Mouse (Mus musculus) natural killer cell, adult 2 months (primary cell): Measurements from ENCODE around the gene Igsf9.

Source experiments
- DNase-seq, 2 experiments: peaks; one replicate each; pipeline ENCODE4 v3.0.0; 2022; ENCODE audit warnings: low spot score in 2 of 2

Gene Igsf9

DNA sequence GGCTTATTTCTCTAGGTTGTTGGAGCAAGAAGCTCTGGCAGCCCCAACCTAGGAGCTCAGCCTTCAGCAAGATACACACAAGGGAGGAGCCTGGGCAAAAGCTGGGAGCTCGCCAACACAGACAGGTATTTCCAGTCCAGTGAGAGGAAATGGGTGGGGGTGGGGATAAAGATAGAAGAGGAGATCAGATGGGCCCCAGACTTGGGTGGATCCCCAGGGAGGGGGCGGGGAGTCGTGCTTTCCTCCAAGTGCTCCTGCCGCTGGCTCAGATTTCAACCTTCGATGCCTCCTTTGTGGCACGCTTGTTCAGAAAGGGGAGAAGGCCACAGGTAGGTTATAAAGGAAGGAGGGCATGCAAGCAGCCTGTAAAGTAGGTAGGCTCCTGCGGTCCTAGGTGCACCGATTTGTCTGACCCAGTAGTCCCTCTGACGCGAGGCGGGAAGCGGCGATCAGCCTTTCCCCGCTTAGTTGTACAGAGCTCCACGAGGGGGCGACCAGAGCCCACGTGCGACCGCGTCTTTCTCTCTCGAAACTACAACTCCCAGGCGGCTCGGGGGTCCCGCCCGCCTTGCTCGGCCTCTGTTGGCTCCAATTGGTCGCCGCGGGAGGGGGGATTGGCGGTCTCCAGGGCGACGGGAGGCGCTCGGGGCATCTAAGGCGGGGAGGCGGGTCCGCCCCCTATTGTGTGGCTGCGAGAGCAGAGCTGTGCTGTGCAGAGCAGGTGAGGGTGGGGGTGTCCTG is at the start of gene Igsf9:
Gene Igsf9, plus strand, starts transcription at position 249 of the 741 bp plus-strand sequence.
- DNase-seq: peak; percentile 67 to 87

DNA sequence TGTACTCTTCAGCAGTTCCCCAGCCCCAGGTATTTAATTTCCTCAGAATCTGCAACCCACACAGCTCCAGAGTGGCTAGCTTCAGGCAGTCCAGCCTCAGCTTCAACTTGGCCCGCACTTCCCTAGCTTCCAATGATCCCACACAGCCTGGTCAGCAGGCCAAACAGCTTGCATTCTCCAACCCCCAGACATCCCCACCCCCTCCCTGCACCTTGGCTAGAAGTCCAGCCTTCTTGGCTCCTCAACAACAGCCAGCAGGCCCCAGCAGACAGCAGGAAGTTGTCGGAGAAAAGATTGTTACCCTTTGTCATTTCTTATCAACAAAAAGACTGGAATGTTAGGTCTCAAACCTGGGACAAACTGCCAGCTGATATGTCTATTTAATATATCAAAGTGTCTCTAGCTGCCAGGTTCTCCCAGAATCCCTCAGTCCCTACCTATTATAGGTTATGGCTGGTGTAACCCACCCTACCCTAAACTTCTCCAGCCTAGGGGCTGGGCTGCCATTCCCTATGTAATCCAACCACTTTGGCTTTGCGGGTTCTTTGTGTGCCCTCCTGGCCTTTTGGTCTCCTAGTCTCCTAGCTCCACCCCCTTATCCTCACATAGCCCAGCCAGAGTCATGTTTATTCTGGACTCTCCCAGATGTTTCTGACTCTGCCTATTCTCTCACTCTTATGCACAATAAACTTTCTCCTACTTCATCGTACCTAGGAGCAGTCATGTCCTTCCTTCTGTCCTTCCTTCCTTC is 49.6 kb upstream of the Igsf9 start:
- DNase-seq: no peak

DNA sequence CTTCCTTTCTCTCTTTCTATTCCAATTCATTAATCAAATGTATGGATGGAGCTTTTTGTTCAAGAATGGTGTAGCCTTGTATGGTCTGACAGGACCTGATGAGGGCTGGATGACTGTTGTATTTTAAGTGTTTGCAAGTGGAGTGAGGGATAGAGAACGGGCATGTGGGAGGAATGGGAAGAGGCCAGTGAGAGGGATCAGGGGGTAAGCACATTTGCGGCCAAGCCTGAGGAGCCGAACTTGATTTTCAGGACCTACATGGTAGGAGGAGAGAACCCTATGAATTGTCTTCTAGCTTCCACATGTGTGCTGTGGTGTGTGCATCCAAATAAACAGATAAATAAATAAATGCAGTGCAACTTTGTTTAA is 49.0 kb upstream of the Igsf9 start:
- DNase-seq: no peak

DNA sequence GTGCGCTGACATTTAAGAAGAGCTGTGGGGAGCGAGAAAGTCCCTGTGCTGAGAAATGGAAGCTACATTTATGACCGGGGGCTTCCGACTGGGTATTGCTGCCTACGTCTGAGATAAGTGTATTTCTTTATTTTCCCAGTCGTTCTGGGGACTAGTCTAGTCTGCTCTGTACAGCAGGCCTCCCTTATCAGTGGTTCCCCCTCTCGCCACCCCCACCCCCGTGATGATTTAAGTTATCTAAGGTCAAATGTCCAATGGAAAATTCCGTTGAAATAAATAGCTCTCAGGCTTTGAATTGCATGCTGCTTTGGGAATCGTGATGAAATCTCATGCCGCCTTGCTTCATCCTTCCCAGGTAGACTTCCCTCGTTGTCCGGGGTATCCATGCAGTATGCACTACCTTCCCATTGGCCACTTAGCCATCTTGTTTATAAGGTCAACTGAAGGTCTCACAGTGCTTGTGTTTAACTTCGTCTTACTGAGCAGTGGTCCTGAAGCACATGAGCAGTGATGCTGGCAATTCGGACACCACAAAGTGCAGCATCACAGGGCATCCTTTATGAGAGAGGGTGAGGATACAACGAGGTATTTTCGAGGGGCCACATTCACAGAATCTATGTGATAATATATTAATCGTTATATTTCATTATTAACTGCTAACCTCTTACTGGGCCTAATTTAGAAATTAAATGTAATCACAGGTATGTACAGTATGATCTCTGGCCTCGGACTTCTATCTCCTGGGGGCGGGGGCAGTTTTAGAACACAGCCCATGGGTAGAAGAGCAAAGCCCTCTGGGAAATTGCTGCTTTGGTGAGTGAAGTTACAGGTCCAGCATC is 48.4 kb upstream of the Igsf9 start:
- no peak for DNase-seq

DNA sequence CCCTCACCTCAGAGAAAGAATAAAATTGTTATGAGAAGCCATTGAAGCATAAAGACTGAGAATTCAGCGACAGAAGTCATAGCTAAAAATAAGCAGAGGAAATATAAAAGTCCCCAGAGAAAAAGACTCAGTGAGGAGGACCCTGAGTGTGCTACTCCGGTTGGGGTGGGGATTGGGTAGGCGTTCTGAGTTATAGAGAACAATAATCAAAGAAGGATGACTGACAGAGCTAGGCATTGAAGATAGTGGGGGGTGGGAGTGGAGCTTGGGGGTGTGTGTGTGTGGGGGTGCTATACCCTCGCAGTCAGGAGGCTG is 47.8 kb upstream of the Igsf9 start:
- no peak for DNase-seq

DNA sequence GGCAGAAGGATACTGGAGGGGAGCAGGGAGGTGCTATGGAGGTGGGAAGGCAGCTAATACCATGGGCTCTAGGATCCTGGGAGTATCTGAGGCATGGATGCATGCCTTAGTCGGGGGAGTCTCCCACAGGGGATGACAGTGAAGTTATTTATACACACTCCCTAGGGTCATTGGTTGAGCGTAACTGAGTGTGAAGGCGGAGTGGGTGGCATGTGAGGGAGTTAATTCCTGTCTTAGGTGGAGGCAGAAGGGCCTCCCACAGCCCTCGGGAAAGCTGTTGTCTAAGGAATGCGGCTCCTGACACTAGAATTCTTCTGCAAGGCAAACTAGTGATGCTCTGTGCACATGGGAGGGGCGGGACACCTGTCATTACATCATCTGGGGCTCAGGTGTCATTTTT is 44.8 kb upstream of the Igsf9 start:
- DNase-seq: no peak

DNA sequence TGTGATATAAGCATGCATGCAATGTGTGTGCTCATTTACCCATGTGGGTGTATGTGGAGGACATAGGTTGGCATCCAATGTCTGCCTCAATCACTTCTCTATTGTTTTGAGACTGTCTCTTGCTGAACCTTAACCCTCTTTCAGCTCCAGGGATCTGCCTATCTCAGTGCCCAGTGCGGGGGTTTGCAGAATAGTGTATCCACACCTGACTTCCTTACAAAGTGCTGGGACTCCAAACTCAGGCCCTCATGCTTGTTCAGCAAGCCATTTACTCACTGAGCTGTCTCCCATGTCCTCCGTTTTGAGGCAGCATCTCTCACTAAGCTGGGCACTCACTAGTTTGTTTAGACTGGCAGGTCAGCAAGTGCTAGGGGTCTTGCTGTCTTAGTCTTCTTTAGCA is 43.0 kb upstream of the Igsf9 start:
- DNase-seq: no peak

DNA sequence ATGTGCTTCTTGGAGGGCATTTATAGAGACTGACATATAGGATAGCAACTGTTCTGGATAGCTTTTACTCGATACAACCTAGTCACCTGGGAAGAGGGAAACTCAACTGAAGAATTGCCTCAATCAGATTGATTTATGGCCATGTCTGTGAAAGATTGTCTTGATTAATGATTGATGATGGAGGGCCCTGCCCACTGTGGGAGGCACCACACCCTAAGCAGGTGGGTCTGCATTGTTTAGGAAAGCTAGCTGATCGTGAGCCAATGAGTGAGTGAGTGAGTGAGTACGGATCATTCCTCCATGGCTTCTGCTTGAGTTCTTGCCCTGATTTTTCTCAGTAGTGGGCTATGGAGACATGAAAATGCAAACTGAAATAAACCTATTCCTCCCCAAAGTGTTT is 41.1 kb upstream of the Igsf9 start:
- DNase-seq: no peak

DNA sequence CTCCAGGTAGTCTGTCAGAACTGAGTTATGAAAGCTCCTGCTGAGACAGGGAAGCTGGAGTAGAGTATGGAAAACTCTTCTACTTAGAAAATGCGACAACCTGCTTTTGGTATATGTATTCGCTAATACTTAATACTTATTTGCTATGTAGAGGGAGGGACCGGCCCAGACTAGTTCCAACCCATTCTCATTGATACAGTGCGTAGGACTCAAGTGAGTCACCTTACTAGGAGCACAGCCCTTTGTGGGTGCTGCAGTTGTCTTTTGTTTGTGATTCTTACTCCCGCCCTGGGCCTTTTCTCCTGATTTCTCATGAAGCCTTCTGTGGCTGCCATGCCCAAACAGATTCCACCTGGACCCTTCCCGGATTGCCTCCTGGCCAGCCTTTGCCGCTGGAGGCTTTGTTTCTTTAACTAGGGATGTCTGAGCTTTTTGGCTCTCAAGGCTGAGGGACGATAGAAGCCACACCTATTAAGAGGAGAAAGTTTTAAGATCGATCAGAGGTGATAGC is 39.6 kb upstream of the Igsf9 start:
- DNase-seq: no peak

DNA sequence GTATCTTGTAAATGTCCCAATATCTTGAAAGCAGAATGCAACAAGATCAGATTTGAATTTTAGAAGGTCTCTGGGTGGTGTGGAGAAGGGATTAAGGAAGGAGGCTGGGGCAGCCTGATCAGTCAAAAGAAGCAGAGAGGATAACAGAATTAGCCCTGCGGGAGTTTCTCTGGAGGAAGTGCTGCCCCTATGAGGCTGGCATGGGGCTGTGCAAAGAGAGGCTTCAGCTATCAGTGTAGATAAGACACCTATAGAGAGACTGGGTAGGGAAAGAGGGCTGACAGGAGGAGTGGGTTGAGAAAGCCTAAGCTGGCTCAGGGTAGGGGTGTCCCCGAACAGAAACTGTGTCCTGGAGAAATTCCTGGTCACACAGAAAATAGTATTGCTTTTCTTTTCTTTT is 31.4 kb upstream of the Igsf9 start:
- DNase-seq: no peak

DNA sequence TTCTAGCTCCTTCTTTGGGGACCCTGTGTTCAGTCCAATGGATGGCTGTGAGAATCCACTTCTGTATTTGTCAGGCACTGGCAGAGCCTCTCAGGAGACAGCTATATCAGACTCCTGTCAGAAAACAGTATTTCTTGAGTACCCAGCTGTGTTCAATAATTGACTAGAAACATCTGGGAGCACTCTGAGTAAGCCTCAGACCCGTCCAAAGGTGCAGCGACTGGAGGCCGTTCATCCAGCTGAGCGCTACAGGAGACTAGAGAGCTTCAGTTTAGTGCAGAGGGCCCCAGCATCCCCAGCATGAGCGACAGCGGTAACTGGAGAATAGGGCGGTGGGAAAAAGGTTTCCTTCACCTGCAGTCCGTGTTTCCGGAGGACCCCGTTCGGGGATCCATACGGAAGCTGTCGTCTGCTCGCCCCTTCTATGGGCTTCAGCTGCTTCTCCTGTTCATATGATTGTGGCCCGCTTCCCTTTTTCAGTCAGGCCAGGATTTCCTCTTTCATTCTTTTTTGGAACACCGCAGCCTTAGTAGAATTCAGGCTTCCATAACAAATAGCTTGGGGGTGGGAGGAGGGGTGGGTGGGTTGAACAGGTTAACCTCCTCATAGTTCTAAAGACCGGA is 30.6 kb upstream of the Igsf9 start:
- DNase-seq: no peak

DNA sequence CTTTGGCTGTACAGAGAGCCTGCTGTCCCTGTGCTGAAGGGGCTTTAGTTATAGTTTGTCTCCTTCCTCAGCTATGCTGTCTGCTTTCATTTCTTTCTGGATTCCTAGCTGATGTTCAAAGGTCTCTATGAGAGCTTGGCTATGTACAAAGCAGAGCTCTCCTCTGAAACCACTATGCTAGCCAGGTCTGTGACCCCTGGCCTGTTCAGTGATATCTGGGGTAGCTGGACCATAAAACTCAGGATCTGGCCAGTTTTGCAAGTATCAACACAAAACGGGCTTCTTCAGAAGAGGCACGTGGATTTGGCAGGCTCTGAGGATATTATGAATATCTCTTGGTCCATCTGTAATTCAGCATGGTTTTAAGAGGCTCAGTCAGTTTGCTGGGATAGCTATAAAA is 28.7 kb upstream of the Igsf9 start:
- no peak for DNase-seq

DNA sequence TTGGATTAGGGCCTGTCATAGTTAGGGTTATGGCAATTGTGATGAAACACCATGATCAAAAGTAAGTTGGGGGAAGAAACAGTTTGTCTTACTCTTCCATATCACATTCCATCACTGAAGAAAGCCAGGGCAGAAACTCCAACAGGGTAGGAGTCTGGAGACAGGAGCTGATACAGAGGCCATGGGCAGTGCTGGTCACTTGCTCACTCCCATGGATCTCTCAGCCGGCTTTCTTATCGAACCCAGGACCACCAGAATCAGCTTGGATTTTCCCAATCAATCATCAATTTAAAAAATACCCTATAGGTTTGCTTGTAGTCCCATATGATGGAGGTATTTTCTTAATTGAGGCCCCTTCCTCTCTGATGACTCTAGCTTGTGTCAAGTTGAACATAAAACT is 27.8 kb upstream of the Igsf9 start:
- DNase-seq: no peak

DNA sequence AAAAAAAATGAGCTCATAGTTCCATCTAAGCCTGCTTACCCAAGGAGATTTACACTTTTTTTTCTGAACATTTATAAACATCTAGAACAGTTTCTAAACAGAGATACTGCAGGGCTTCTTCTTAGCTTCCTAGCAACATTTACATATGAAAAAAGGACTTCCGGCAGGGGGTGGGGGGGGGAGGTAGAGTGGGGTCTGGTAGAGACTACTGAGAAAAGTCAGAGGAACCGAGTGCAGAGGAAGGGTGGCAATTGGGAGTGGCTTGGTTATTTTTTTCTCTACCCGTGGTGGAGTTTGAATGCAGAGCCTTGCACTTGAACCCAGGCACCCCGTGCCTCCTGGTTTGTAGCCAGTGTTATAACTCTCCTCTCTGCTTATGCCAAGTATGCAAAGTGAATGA is 26.2 kb upstream of the Igsf9 start:
- DNase-seq: peak in 1 of 2 experiments; percentile 12

DNA sequence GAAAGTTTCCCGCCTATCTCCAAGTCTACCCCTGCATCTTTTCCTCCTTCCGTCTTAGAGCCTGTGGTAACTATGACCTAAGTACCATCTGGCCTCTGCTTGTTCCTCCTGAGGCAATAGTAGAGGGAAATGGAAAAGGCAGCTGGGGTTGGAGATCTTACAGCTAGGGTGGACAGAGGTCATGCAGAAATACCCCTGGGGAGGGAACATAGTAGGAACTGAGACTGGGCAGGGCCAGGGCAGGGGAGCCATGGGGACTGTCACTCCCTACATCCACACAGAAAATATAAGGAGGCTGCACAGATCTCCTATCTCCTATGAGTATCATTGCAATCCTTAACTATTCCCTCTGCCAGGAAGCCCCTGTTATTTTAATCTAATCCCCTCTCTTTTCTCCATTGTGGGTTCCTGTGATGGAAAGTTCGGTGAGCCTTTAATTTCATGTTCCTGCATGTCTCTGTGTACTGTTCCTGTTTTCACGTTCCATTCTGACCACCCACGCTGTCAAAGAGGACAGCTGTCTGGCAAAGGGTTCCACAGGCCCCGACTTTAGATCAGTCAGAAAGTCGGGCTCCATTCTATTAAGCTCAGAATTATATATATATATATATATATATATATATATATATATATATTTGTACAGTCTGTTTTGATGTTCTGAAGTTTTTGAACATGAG is 25.4 kb upstream of the Igsf9 start:
- no peak for DNase-seq

DNA sequence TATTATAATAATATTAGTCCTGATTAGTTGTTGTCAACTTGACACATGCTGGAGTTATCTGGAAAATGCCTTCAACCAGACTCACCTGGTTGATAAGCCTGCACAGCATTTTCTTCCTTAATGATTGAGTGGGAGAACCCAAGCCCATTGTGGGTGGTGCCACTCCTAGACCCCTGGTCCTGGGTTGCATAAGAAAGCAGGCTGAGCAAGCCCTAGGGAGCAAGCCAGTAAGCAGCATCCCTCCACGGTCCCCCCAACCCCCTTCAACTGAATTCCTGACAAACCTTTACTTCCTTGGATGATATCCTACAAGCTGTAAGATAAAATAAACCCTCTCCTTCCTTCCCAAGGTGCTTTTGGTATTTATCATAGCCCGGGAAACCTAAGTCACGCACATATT is 24.4 kb upstream of the Igsf9 start:
- DNase-seq: no peak

DNA sequence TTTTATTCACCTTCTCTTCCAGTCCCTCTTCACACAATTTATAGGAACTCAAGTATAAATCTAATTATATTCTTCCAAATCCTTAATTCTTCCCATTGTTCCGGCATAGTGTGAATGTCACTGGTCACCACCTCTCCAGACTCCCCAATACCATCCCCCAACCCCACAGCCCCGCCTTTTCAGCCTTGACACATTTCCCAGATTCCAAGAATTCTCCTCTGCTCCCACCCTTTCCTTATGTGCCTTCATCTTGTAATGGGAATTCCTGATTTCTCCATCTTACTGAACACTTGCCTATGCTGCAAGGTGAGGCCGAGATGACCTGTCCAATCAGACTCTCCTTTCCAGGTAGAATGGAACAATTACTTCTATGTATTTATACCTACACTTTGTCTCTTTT is 23.5 kb upstream of the Igsf9 start:
- no peak for DNase-seq

DNA sequence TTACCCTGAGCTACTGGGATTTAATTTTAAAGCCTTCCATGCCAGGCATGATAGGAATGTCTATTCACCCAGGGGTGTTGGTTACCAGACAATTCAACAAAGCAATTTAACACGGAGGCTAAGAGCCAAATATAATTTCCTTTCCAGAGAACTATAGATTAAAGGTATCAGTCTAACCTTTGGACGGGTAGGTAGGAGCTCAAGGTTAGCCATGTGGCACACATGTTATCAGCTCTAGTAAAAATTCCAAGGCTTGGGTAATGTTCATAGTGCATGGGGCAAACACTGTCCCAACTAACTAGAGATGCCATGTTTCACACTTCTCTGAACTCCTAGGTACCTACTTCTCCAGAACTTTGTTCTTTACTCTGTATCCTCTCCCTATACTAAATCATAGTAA is 20.0 kb upstream of the Igsf9 start:
- DNase-seq: no peak

DNA sequence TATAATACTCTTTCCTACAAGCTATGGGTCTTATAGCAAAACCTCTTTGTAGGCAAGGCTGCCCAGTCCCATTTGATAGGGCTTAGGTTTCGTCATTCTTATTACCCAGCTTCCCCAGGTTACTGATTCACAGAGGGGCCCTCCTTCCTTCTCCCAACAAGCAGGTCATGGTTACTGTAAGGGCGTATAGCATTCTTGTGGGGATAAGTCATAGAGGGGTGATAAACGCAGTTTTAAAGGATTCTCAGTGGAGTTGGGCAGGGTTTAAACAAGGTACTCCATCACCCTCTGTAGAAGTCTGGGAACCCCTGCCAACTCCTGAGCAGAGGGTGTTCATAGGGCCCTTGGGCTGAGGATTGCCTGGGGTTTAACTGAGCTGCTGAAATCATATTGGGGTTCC is 19.1 kb upstream of the Igsf9 start:
- no peak for DNase-seq

DNA sequence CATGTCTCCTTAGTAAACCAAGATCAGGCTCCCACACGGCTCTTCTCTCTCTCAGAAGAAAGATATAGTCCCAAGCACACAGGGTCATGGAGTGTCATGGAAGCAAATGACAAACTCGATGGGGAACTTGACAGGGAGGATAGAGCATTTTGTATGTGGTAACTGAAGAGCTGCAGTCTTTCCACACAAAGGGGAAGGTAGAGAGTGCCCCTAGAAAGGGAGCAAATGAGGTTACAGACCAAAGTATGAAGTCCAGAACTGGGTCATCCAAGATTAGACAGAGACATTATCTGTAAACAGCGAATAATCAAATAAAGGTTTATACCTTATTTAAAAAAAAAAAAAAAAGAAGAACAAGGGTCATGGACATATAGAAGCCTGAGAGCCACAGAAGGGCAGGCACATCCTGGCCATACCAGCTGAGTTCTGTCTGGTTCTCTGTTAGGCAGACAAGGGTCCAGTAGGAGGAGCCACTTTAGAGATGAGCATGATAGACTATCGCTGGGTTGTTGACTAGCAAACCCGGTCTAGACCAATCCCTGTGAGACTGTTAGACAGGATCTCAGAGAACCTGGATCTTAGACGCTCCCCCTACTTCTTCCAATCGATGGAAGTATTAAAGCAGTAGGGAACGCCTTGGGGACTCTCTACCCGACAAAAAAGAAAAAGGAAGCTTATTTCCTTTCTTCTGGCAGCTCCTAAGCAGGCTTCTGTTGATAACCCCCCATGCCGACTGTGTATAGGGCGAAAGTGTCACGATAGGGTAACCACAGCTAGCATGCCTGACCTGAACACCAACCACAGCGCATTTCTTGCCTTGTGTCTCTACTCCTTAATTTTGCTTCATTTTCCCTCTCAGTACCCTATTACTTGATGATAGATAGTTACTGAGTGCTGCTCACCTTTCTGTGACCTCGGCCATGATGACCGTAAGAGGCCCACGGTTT is 17.9 kb upstream of the Igsf9 start:
- DNase-seq: no peak
